Mouse (Mus musculus) adrenal gland, postnatal 36 days (tissue): ENCODE results near the gene Evx2. TPM values are rescaled to one million over a fixed set of nuclear protein-coding genes. Genes with fewer than 3 reads are reported as not detected.
A peak's percentile ranks its signal among the peaks of the same experiment; 100 is the strongest.

Source experiments
- DNase-seq, 2 experiments: peaks; one replicate each; pipeline ENCODE4 v3.0.0; 2021; ENCODE audit warnings: mixed read lengths in 1 of 2
- total RNA-seq, 2 experiments: library from RNA; stranded (reverse); gene quantifications; 2 replicates each; pipeline ENCODE4 v1.2.3; 2021

Evx2 gene
- total RNA-seq, 2 experiments from 2014 or later = not detected

- DNase-seq = no peak
These were observed 36.6 kb upstream of the Evx2 start for GRCm38 (mm10) chr2:74695813-74696430.

GRCm38 (mm10) chr2:74695383-74695782, 36.0 kb upstream of the Evx2 start:
- no peak for DNase-seq

DNA sequence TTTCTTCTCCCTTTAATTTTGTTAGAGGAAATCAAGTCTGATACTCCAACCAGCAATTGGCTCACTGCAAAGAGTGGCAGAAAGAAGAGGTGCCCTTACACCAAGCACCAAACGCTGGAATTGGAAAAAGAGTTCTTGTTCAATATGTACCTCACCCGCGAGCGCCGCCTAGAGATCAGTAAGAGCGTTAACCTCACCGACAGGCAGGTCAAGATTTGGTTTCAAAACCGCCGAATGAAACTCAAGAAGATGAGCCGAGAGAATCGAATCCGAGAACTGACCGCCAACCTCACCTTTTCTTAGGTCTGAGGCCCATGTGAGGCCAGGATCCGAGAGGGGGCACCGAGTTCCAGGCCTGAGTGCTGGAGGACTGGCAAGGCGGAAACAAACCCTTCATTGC, 34.7 kb upstream of the Evx2 start:
- DNase-seq = no peak

DNA sequence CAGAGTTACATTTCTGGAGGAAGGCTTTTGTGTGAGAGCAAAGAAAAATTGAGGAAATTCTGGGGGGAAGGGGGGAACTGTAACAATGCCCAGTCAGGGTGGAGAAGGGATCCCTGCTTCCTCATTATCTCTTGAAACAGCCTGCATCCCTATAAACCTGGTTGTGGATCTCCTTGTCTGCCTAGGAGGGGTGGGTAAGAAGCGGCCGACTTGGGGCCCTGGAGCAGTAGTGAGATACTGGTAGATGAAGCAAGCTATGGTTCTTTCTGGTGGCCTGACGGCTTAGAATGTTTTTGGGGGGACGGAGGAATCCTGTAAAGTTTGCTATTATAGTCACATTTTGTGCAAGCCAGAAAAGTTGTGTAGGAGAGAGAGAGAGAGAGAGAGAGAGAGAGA, 34.1 kb upstream of the Evx2 start:
- DNase-seq = no peak

DNA sequence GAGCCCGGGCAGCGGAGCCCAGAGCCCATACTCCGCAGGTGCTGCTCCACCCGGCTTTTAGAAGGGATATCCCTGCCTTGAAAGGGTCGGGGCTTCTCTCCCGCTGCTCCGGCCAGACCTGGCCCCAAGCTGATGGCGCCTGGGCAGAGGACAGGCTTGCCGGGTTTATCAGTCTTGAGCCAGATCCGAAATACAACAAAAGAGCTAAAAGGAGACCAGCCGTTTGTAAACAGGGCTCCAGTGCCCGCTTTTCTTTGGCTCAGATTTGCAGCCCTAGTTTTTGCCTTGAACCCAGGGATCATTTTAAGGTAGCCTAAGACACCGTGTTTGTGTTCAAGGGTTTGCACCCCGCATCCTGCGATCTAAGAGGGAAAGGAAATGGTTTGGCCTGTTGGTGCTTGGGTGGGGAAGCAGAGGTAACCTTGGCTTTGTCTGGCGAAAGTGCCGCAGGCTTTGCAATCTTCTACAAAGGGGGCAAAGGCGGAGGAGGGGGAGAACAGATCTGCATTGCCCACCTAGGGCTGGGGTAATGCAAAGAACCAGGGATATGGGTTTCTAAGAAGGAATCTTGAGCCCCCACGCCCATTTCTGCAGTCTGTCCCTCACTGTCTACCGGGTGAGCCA, 33.6 kb upstream of the Evx2 start:
- no peak for DNase-seq

DNA sequence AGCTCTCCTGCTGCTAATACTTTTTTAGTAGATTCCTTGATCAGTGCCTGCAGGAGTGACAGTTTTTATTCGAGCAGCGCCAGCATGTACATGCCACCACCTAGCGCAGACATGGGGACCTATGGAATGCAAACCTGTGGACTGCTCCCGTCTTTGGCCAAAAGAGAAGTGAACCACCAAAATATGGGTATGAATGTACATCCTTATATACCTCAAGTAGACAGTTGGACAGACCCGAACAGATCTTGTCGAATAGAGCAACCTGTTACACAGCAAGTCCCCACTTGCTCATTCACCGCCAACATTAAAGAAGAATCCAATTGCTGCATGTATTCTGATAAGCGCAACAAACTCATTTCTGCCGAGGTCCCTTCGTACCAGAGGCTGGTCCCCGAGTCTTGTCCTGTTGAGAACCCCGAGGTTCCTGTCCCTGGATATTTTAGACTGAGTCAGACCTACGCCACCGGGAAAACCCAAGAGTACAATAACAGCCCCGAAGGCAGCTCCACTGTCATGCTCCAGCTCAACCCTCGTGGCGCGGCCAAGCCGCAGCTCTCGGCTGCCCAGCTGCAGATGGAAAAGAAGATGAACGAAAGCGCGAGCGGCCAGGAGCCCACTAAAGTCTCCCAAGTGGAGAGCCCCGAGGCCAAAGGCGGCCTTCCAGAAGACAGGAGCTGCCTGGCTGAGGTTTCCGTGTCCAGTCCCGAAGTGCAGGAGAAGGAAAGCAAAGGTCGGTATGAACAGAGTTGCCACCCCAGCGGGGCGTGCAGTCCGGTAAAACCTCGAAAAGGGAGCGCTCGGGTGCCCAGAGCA, 32.8 kb upstream of the Evx2 start:
- DNase-seq = no peak

DNA sequence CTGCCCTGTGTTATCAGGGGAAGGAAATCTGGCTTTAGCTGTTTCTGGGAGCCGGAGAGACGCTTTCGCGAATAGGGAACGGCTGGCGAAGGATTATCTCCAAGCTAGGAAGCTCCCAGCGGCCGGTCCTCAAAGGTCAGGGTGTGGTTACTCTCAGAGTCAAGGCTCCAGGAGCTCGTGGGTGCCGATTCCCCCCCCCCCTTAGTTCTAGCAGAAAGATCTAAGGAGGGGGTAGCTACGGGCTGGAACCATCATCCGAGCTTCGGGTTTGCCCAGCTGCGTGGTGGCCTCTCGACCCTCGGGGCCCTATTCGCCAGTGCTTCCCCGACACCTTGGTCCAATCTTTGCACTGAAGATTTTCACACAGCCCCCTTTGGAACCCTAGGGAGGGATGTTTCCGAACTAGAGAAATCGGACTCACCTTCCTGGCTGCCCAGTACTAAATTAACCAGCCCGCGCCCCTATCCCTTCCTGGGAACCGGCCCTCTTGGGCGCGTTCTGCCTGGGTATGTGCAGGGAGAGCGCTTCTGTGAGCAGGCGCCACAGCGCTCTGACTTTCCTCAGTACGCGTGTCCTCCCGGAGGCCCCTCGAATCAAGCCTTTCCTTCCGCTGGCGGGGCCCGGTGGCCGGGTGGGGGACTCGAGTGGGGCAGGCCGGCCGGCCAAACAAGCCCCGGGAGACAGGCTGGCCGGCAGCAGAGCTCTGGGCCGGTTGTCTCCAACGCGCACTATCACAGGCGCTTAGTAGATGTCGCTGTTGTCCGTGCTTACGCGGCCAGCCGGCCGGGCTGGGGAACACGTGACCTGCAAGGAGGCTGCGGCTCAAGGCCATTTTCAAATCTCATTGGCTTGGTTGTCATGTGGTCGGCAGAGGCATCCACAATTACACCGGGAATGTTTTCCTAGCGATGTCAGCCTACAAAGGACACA, 31.9 kb upstream of the Evx2 start, which contains the start of gene Hoxd10:
Hoxd10 (plus strand) TSS at position 903 of the 930 bp plus-strand sequence.
- peak; percentile 77 to 79 for DNase-seq

- DNase-seq = no peak
These were observed 31.0 kb upstream of the Evx2 start for GRCm38 (mm10) chr2:74690338-74690716.

DNA sequence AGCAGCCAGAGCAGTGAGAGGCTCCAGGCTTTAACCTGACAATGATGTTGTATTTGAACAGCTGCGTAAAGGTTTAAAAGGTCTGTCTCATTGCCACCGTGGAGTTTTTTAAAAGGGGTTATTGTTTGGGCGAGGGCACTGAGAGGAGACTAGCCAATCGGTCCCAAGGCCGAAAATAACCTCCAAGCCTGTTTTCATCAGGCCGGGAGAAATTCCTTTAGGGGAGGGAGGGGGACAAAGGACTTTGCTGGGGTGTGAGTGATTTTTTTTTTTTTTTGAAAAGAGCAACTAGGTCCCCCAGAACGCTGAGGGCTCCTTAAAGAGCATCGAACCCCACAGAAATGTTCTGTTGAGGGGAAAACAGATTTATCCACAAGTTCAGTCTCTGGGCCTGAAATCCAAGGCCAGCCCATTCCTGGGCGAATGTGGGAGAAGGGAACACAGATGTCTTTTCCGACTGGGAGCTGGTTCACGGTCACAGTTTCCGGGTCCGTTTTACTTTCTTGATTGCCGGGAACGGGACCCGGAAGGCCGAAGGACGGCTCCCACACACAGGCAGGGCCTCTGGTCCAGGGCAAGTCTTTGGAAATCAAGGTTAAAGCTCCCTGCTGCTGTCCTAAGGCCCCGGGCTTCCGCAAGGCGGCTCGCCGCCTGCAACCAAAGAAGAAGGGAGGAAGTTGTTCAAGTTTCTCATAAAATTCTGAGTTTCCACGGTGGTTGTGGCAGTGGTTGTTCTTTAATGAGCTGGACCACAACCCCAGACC, 30.4 kb upstream of the Evx2 start:
- DNase-seq = no peak

DNA sequence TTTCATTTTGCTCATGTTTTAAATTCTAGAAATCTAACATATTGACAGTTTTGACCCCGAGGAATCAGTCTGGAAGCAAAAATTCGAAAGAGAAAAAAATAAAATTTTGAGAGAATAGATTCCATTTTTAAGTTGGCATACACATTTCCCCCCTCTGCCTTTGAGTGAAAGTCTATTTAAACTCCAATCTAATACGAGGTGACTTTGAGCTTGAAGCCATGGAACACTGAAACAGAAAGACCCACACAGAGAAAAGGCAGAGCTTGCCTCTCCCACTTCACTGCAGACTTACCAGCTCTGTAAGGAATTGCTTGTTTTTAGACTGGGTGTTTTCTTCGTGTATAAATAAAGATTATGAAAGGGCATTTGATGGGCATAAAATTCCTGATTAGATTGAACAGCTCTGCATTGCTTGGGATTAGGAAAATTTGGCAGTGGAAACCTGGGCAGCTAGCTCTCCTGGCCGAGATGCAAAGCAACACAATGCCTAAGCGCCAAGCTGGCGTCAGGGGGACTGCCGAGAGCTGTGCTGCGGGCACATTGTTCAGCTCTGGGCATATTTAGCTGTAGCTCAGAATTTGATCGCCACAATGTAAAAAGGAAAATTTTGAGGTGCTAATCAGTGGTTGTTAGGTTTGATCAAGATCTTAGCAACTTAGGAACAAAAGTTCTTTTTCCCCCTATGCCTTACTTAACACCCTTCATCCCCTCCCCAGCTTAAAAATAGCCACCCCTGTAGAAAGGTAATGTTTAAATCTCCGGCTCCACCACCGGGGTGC, 29.6 kb upstream of the Evx2 start:
- no peak for DNase-seq

DNA sequence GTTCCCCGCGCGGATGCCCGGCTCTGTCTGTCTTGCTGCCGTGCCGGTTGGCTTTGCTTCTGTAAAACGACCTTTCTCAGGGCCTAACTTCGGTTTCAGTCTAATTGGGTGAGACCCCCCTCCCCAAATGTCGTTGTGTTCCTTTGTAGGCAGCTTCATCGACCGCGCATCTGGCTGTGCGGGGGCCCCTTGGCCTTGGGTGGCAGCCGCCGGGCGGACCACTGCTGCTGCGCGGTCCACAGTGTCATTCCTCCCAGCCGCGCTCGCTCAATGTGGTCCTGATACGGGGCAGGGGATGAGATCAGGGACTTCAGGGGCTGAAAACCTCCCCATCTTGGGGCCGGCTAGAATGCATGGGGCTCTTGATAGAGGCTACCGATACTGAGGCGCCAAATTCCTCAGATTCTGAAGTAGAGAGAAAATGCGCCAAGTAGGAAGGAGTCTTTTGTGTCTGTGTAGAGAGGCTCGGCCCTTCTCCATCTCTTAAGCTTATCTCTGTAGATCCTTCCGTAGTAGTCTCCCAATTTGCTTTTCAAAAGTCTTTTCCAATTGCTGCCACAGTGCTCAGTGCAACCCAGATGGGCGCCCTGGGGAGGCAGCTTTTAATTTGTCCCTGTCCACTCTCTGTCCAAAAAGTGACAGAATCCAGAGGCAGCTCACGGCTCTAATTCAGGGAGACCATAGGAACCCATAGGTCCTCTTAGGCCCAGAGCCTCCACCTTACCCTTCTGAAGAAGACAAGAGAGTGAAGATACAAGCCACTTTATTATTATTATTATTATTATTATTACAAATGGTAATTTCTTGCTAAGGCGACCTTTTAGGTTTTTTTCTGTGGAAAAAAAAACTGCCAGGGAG, 28.6 kb upstream of the Evx2 start:
- no peak for DNase-seq

DNA sequence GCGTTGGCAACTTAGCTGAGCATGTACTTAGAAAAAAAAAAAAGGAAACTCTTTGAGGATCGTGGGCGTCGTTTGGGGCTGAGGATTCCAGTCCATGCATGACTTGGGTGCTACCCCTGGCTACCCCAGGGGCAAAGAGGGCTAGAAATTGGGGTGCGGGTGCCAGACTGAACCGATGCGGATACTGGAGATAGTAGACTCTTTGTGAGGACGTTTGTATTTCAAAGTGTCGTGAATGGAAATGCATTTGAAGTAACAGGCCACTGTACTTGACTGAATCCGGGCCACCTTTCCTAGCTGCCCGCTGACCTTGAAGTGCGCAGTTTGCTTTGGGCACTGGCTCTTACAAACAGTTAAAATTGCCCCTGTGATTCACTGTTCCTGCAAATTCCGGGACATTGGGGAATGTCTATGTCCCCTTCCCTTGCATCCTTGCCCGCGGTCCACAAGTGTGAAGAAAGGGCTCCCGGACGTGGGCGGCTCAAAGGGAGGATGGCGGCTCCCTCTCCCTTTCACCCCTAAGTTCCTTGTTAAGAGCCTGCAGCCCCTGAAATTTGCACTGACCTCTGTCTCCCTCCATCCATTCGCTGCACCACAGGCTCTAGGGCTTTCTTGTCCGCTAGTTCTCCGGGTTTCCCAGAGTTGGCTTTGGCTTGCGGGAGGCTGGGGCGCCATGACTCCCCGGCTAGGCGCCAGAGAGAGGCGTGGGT, 27.8 kb upstream of the Evx2 start:
- DNase-seq = no peak

GRCm38 (mm10) chr2:74686301-74686987, 27.1 kb upstream of the Evx2 start:
- DNase-seq = peak; percentile 75 to 79

- DNase-seq = no peak
These were observed 25.8 kb upstream of the Evx2 start for GRCm38 (mm10) chr2:74685059-74685603.

DNA sequence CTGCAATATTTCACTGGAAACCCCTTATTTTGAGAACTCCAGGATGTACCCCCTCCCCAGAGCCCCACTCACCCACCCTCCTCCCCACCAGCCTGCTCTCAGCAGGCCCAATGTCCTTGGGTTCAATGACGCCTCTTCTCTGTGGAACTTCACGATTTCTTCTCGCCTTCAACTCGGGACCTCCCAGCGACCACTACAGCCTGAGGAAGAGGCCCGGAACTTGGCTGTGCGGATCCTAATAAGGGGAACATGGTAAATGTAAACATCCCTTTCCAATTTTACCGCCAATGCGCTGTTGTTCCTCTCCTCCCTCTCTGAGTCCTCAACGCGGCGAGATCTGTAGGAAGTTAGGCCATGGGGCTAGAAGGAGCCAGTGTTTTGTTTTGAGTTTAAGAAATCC, 24.7 kb upstream of the Evx2 start:
- no peak for DNase-seq

- DNase-seq = no peak
These were observed 24.2 kb upstream of the Evx2 start for GRCm38 (mm10) chr2:74683471-74683951.

DNA sequence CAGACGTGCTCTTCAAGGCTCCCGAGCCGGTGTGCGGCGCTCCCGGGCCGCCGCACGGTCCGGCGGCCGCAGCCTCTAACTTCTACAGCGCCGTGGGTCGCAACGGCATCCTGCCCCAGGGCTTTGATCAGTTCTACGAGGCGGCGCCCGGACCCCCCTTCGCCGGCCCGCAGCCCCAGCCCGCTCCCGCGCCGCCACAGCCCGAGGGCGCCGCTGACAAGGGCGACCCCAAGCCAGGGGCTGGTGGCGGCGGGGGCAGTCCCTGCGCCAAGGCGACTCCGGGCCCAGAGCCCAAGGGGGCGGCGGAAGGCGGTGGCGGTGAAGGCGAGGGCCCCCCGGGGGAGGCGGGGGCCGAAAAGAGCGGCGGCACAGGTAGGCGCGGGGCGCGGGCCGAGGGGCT, 23.4 kb upstream of the Evx2 start:
- DNase-seq = no peak
